Mouse (Mus musculus) kidney, postnatal 0 days (tissue): ENCODE measurements around the gene Lats2. TPM values are rescaled to one million over a fixed set of nuclear protein-coding genes. Genes with fewer than 3 reads are reported as not detected.

Experiments
- ATAC-seq: fragments of 200-750 bp; cut with Nextera tagmentation; replicated peaks from 2 replicates; pipeline ENCODE4 v1.8.0; 2017; ENCODE audit warnings: low read depth, moderate number of reproducible peaks, moderate TSS enrichment, moderate library complexity; ENCODE audit not compliant: low FRiP score
- DNase-seq: peaks from one replicate; pipeline ENCODE4 v3.0.0-alpha.2; 2016; ENCODE audit warnings: low spot score
- H3K27ac ChIP-seq: fragments of 300-500 bp; sonication (generic); 2 replicates; pipeline ENCODE4 v1.5.1; 2014; ENCODE audit warnings: mild to moderate bottlenecking
- H3K27me3 ChIP-seq: fragments of 300-500 bp; sonication (generic); 2 replicates; pipeline ENCODE4 v1.6.1; 2014; ENCODE audit warnings: low read length, mixed read lengths; ENCODE audit not compliant: insufficient read depth
- H3K36me3 ChIP-seq: fragments of 300-500 bp; sonication (generic); 2 replicates; pipeline ENCODE4 v1.6.1; 2014; ENCODE audit warnings: low read length, mixed read lengths; ENCODE audit not compliant: insufficient read depth
- H3K4me1 ChIP-seq: fragments of 300-500 bp; sonication (generic); replicated peaks from 2 replicates; pipeline ENCODE4 v1.6.1; 2014; ENCODE audit warnings: antibody characterized with exemption, low read length, mixed read lengths; ENCODE audit not compliant: insufficient read depth
- H3K4me2 ChIP-seq: fragments of 300-500 bp; sonication (generic); 2 replicates; pipeline ENCODE4 v1.6.1; 2014; ENCODE audit warnings: mild to moderate bottlenecking, low read length, moderate library complexity, mixed read lengths
- H3K4me3 ChIP-seq: fragments of 300-500 bp; sonication (generic); replicated peaks from 2 replicates; pipeline ENCODE4 v1.5.1; 2014; ENCODE audit warnings: low read depth, low read length
- H3K9ac ChIP-seq: fragments of 300-500 bp; sonication (generic); 2 replicates; pipeline ENCODE4 v1.6.1; 2014; ENCODE audit warnings: low read depth, low read length
- H3K9me3 ChIP-seq: fragments of 300-500 bp; sonication (generic); replicated peaks from 2 replicates; pipeline ENCODE4 v1.6.1; 2016; ENCODE audit warnings: low read length, inconsistent platforms, mixed read lengths
- CTCF ChIP-seq: IDR thresholded peaks from 2 replicates; pipeline ENCODE4 v1.5.1; 2016; ENCODE audit warnings: antibody characterized with exemption, low read depth, mild to moderate bottlenecking, moderate library complexity
- WGBS: fragments of 180-500 bp; shearing (Covaris S2); extraction: QIAGEN DNeasy Blood & Tissue Kit; methylation state at CpG from one replicate; pipeline ENCODE4 v1.1.7; 2014; 5-methylcytosine and 5-hydroxymethylcytosine counted together
- microRNA-seq: library from miRNA; unstranded; fragments of <30 nt; microRNA quantifications from one replicate; pipeline ENCODE4, GENCODE M21; 2016
- polyA plus RNA-seq: library from polyadenylated mRNA; unstranded; fragments of >200 nt; fragmentation: Nextera tagmentation; extraction: Ambion mirVana; gene quantifications from 2 replicates; pipeline ENCODE4 v1.2.1, GENCODE M21; 2015

The Lats2 gene
- polyA plus RNA-seq, 1 experiment from 2014 or later: 24.2 TPM

- ATAC-seq: no peak
- TF ChIP-seq CTCF: peak; percentile 53
- no peaks in the 10 kb centered on the region for H3K9me3 ChIP-seq
- no peaks in the 10 kb centered on the region for H3K4me1 ChIP-seq
- H3K27ac ChIP-seq: no peak overlapping the region
- H3K36me3 ChIP-seq: no peaks in the 10 kb centered on the region
- DNase-seq: no peak
- H3K9ac ChIP-seq: no peak overlapping the region
- no peak overlapping the region for H3K4me2 ChIP-seq
- no peaks in the 10 kb centered on the region for H3K27me3 ChIP-seq
- no peak overlapping the region for H3K4me3 ChIP-seq
These were observed 108.7 kb downstream of the Lats2 start for GRCm38 (mm10) chr14:57649501-57649900.

GRCm38 (mm10) chr14:57646155-57646554 is 112.0 kb downstream of the Lats2 start:
- H3K9ac ChIP-seq: no peak overlapping the region
- H3K4me2 ChIP-seq: no peak overlapping the region
- 0 out of 2 replicates have a peak, but pooled peaks cover 3% of the 10 kb centered on the region for H3K36me3 ChIP-seq
- H3K9me3 ChIP-seq: no peaks in the 10 kb centered on the region
- H3K4me3 ChIP-seq: no peak overlapping the region
- H3K27me3 ChIP-seq: no peaks in the 10 kb centered on the region
- 84% methylated on average over 4 of the region's 4 CpGs for WGBS
- DNase-seq (no peak), ATAC-seq (no peak)
- H3K27ac ChIP-seq: no peak overlapping the region
- TF ChIP-seq CTCF: no peak
- H3K4me1 ChIP-seq: no peaks in the 10 kb centered on the region

Small RNA genes within 50 kb of the gene (microRNA-seq; reads per million reads assigned to microRNA genes)
- gene Mir3077: not detected

Other genes starting within 250 kb of the Lats2 start
- 2.3 and 3.6 TPM in 2 replicates for gene Il17d, start 233.6 kb downstream of the Lats2 start, polyA plus RNA-seq
- gene Eef1akmt1, start 186.8 kb downstream of the Lats2 start, polyA plus RNA-seq: 80.6 and 84.4 TPM in 2 replicates
- 11.0 TPM in 2 replicates for gene Xpo4, start 93.0 kb downstream of the Lats2 start, polyA plus RNA-seq
- not detected in 2 replicates for gene Gm49361, start 12.3 kb downstream of the Lats2 start, polyA plus RNA-seq
- gene Sap18, start 39.8 kb upstream of the Lats2 start, polyA plus RNA-seq: 17.3 and 17.9 TPM in 2 replicates
- gene Ska3, start 67.8 kb upstream of the Lats2 start, polyA plus RNA-seq: 12.9 and 16.2 TPM in 2 replicates
- 224 and 230 TPM in 2 replicates for gene Mrpl57, start 67.8 kb upstream of the Lats2 start, polyA plus RNA-seq
- gene Zdhhc20, start 131.9 kb upstream of the Lats2 start, polyA plus RNA-seq: 46.1 and 53.2 TPM in 2 replicates
- 84.4 and 87.0 TPM in 2 replicates for gene Micu2, start 240.9 kb upstream of the Lats2 start, polyA plus RNA-seq